Mouse (Mus musculus) olfactory bulb, adult 2 months (tissue): ENCODE measurements at regions not wholly inside any gene's neighbourhood (a gene's known extent, or its start where the extent isn't known, plus 50 kb on each side); places are given as distances from the start of the nearest gene placed in this dataset.

Experiments used
- CTCF ChIP-seq: fragments of 200-500 bp; IDR thresholded peaks from 2 replicates; pipeline ENCODE4 v1.5.1; 2012; ENCODE audit warnings: low read depth, mild to moderate bottlenecking, low read length, moderate library complexity; ENCODE audit not compliant: insufficient read depth
- POLR2A ChIP-seq: fragments of 200-500 bp; IDR thresholded peaks from 2 replicates; pipeline ENCODE4 v1.6.1; 2012; ENCODE audit warnings: mild to moderate bottlenecking, low read depth, low read length, moderate library complexity; ENCODE audit not compliant: insufficient read depth

- TF ChIP-seq POLR2A (no peak), CTCF (no peak)
Observed at GRCm38 (mm10) chr10:92389176-92389732, 333.0 kb downstream of the Nedd1 start.
